Mouse (Mus musculus) right cerebral cortex, postnatal 10 days (tissue): Measurements from ENCODE around the gene Nr2c2.
A peak's percentile ranks its signal among the peaks of the same experiment; 100 is the strongest.

ENCODE experiments used
- DNase-seq, 2 experiments: peaks; one replicate each; pipeline ENCODE4 v3.0.0; 2021; ENCODE audit warnings: low spot score in 2 of 2

Gene Nr2c2

DNA sequence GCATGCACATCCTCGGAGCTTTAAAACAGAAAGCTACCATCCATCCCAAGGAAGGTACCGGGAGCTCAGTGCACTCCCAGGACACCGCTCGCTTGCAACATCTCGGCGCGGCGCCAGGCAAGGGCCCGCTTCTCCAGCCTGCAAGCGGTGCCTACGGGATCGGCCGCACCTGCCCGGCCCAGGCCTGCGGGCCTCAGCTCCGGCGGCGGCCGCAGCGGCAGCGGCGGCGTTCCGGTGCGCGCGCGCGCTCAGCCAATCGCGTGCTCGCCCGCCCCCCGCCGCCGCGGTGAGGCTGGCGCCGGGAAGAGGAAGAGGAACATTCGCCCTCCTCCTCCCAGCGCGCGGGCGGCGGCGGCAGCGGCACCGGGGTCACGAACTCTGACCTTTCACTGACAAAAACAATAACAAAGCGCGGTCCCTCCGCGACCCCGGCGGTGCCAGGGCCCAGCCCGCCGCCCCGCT, at the start of gene Nr2c2:
Gene Nr2c2, plus strand, starts transcription at position 261 of the 462 bp plus-strand sequence.
- peak; percentile 92 to 93 for DNase-seq

- peak; percentile 70 to 76 for DNase-seq
Observed at GRCm38 (mm10) chr6:92042055-92042454, 49.1 kb upstream of the Nr2c2 start.

- DNase-seq: no peak
Observed at GRCm38 (mm10) chr6:92042850-92043249, 48.3 kb upstream of the Nr2c2 start.

DNA sequence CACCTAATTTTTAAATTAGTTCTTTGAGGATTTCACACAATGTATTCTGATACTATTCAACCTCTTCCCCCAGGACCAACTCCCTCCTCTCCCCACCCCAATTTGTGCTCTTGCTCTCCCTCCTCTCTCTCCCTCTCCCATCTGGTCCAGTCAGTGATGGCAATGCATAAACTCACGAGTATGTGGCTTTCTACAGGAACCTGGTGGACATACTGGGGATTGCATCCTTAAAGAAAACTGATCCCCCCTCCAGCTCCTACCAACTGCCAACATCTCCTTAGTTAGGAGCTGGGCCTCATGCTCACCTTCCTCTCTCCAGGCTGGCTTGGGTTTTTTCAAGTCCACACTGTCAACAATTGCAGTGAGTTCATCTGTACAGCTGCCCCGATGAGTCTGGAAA, 33.4 kb upstream of the Nr2c2 start:
- DNase-seq: no peak

GRCm38 (mm10) chr6:92061725-92062124, 29.5 kb upstream of the Nr2c2 start:
- no peak for DNase-seq

GRCm38 (mm10) chr6:92063452-92063851, 27.7 kb upstream of the Nr2c2 start:
- no peak for DNase-seq

GRCm38 (mm10) chr6:92064101-92064500, 27.1 kb upstream of the Nr2c2 start:
- no peak for DNase-seq

GRCm38 (mm10) chr6:92065721-92066496, 25.3 kb upstream of the Nr2c2 start:
- DNase-seq: peak; percentile 57 to 75

DNA sequence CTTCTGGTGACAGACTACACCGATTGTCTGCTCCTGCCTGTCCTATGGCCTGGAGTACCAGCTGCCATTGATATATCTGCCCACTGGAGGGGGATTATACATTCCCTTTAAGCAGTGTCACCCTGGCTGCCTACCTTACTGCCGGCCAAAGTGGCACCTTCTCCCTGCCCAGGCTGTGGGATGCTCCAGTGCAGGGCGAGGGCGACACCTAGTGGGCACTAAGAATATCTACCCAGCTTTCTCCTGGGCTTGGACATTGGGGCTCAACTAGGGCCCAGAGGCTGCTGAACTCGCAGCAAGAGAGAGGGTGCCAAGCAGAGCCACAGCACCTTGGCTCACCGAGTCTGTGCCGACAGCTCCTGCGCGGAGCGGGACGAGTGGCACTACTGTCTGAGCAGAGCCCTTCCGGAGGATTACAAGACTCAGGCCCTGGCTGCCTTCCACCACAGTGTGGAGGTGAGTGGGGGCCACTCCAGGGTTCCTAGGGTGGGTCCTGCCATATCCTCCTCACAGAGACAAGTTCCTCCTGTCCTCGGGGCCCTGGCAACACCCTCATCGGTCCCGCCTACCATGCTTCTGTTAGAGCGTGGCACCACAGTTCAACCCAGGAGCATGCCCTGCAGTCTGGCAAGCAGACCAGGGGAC, 23.9 kb upstream of the Nr2c2 start:
- DNase-seq: peak; percentile 77 to 81

- no peak for DNase-seq
Observed at GRCm38 (mm10) chr6:92071121-92071839, 19.9 kb upstream of the Nr2c2 start.

DNA sequence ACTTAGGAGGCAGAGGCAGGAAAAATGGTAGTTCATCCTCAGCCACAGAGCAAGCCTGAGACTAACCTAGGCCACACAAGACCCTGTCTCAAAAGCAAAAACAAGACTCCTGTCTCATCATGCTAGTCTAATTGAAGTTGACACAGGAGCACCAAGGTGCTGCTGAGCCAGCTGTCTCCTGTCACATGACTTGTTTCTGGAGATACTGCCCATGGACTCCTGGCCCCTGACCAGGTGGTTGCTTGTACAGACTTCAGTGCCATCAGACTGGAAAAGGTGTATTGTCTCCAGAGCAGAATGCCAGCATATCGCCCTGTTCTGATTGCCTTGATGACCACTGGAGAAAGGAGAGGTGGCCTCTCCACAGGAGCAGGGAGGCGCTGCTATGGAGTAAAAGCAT, 10.5 kb upstream of the Nr2c2 start:
- no peak for DNase-seq

DNA sequence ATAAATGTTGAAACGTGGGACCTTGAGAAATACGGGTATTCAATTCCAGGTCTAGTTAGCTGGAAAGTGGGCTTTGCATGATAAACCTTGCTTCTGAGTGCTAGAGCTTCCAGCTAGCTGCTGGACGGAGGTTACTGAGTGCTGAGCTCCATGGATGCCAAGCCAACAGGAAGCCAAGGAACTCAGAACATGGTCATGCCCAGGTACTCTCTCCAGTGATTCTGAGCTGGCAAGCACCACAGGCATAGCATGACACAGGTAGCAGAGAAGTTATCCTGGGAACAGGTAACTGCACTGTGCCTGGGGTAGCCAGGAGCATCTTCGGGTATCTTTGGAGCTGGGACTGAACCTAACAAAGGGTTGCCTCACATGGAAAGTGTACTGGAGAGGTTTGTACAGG, 8.4 kb upstream of the Nr2c2 start:
- DNase-seq: no peak

DNA sequence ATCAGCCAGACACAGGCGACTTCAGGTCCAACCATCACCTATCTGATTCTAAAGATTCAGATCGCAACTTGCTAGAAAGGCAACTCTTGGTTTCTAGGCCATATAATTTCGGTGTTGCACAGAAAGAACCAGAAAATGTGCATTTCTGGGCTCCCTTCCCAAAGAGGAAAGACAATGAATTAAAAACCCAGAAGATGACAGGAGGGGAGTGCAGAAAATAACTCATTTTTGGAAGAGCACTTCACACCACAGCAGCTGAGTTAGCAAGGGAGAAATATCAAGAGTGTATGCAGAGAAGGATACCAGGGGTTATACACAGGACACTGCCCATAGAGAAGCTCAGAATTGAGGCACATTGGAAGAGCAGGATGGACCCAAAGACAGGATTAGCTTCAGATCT, 6.3 kb upstream of the Nr2c2 start:
- peak in 1 of 2 experiments; percentile 43 for DNase-seq

DNA sequence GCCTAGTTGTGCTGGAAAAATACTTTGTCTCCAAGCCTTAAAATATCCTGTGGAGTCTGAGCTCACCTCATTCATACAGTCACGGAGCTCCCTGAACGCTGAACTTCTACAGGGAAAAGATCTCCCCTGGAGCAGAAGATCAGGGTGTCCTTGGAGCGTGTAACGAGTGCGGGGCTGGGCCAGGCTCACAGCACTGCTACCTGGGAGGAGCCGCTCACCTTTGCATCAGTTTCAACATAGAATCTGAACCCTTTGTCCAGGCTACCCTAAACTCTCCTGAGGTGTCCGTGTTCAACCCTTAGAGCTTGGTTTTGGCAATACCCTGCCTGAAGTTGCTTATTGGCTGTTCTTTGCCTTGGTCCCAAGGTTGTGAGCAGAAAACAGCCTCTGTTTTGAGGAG, 2.0 kb upstream of the Nr2c2 start:
- peak in 1 of 2 experiments; percentile 25 for DNase-seq

GRCm38 (mm10) chr6:92089982-92090381, 1.2 kb upstream of the Nr2c2 start:
- DNase-seq: no peak

GRCm38 (mm10) chr6:92090497-92090896, 693 bp upstream of the Nr2c2 start:
- DNase-seq: no peak

GRCm38 (mm10) chr6:92091767-92092489, 738 bp downstream of the Nr2c2 start:
- peak; percentile 99 to 100 for DNase-seq

DNA sequence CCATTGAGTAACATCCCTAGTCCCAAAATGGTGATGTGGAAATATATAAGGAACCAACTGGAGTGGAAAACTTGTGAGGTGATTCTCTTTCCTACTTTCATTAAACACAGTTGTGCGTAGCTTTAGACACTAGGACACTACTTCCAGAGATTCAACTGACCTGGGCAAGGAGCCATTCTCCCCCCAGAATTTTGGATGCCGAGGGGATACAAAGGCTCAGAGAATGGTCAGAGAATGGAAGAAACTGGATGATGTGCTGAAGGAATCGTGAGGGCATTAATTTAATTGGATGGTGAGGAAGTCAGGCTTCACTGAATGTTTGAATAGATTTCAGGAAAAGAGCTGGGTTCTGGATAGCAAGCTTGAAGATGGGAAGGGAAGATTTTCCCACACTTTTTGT, 1.5 kb downstream of the Nr2c2 start:
- DNase-seq: no peak

- DNase-seq: no peak
Observed at GRCm38 (mm10) chr6:92093869-92094268, 2.7 kb downstream of the Nr2c2 start.

DNA sequence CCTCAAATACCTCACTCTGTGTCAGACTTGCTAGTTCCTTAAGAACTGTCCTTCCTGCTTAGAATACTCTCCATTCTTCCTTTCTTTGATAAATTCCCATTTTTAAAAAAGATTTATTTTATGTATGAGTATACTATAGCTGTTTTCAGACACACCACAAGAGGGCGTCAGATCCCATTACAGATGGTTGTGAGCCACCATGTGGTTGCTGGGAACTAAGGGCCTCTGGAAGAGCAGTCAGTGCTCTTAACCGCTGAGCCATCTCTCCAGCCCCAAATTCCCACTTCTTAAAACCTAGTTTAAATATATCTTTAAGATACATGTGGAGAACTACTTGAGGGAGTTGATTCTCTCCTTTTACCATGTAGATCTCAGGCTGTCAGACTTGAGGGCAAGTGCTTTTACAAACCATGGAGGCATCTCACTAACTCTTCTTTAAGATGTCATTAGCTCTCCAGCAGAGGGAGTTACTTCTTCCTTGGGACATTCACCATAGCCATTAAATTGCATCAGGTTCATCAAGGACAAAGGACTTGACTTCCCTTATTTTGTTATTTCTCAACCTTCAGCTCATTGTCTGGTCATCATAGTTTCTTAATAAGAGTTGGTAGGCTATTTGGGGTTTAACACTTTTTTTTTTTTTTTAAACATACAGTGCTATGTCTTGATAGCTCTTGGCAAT, 9.6 kb downstream of the Nr2c2 start:
- DNase-seq: no peak

- peak in 1 of 2 experiments; percentile 33 for DNase-seq
Observed at GRCm38 (mm10) chr6:92124547-92124946, 33.4 kb downstream of the Nr2c2 start.
